Mouse (Mus musculus) neutrophil, adult 83 days (primary cell): ENCODE results near the gene Rab40b. TPM values are rescaled to one million over a fixed set of nuclear protein-coding genes. Genes with fewer than 3 reads are reported as not detected.

Experiments used
- total RNA-seq, 2 experiments: library from RNA; stranded (reverse); gene quantifications; one replicate each; pipeline ENCODE4 v1.2.4; 2023

Rab40b gene
- not detected for total RNA-seq

DNA sequence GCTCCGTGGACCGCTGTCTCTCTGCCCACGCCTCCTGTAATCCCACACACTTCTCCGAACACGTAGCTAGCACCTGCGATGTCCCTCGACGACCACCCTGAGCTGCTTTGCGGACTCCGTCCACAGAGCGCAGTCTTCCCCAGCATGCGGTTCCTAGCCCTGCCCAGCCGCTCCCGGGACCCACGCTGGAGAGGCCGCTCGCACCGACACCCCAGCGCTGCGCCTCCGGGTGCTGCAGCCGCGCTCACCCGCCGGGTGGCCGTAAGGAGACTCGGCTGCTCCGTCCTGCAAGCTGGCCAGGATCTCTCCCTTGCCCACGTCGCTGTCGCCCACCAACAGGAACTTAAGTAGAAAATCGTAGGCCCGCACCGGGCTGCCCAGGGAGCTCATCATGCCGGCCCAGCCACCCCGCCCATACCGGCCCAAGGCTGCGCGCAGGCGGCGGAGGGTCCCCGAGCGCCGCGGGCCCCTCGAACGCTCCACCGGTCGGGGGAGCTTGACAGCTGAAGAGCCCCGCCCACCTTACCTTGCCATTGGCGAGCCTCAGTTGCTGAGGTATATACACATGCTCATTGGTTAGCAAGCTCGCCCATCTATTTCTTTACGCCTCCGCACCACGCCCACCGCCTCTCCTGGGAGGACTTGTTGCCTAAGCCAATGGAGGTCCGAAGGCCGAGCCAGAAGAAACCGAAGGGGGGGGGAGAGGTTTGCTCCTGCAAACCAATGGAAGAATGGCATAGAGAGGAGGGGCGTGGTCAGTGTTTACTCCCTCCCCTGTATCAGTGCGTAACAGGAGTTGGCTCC lies at the start of gene Rab40b:
Gene Rab40b (minus strand): TSS at position 502 of the 804 bp plus-strand sequence.

DNA sequence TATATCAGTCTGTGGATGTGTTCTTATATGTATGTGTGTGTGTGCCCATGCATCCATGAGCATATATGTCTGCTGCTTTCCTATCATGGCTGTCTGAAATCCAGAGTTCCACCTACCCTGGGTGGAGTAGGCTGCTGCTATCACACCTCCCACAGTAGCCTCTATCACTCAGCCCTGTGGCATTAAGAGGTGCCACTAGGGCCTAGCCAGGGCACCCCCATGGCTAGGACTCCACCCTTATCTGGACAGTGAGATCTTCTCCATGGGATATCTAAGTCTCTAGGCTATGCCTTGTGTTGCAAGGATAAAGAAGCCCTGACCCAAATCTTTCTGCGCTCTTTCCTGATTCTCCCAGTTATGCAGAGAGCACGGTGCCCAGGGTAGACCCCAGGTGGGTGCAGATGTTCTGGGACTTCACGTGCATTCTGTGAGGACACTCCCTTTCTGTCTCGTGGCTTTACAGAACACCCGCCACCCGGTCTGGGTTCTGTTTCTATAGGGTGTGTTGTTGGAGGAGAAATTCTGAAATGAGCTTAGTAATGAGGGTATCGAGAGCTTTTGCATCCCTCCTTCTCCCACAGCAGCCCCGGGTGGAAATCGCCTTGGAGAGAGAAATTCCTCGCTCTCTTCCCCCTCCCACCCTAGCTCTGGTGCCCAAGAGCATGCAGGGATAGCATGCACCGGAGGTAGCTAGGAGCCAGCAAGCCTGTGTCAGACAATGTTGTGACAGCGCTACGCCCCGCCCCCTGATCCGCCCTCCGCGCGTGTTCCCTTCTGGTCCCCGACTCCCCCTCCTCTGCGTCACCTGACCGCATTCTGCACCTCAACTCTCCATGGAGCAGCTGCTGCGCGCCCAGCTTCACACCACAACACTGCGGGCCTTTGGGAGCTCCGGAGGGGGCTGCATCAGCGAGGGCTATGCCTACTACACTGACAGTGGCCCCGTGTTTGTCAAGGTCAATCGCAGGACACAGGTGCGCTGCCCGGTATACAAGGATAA lies 46.4 kb upstream of the Rab40b start, which contains the start of gene Fn3k:
Gene Fn3k (plus strand): TSS at position 758 of the 1,000 bp plus-strand sequence.

DNA sequence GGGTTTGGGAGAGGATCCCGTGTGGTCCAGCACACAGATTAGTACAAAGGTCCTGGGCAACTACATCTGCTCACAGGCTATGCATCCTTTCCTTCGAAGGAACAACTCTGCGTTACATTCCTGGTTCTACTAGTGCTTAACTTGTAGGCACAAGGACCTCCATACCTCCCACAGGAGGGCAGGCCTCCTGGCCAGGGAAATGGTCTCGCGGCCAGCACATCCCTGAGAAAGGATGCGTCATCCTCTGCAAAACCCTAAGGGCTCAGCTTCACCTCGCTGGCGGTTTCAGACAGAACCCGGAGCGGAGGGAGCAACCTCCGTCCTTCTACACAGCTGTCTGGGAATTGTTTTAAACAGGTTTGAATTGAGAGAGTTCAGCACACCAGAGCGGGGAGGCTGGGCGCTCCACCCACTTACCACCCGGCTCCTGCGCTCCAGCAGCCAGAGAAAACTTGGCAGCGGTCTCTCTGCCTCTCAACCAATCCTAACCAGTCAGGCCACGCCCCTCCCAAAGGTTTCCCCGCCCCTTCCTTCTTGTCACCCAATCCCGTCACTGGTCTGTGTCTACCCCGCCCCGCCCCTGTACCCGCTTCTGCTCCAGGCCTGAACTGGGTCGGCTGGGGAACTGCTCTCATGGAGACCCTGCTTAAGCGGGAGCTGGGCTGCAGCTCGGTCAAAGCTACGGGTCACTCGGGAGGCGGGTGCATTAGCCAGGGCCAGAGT lies 32.9 kb upstream of the Rab40b start, which contains the start of gene Fn3krp:
Gene Fn3krp (plus strand): TSS at position 572 of the 723 bp plus-strand sequence.

DNA sequence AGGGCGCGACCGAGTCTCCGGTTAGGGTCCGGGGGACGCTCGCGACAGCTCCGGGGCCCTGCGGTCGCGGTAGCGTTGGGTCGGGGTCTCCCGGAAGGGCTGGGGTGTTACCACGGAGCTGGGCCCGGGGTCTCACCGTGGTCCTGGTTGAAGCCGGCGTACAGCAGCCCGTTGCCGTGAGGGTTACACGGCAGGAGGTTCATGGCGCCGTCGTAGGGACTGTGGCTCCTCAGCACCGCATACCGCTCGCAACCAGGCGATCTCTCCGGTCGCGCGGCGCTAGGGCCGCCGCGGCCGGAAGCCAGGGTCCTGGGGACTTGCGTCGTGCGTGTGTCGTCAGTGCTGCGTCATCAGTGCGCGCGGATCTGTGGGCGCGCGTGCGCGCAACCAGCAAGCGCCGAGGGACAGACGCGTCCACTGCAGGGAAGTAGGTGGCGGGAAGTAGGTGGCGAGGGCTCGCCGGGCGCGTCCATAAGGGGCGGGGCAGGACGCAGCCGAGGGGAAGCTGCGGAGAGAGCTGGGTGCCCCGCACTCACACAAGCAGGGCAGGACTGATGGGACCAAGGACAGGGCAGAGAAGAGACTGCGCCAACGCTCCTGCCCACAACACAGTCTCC lies 33.9 kb downstream of the Rab40b start, which contains the start of gene Wdr45b:
Gene Wdr45b (minus strand): TSS at position 355 of the 617 bp plus-strand sequence.

Other genes with a start within 250 kb of the Rab40b start
- gene Tex19.1, start 242.1 kb downstream of the Rab40b start, total RNA-seq: not detected
- not detected for gene Uts2r, start 228.0 kb downstream of the Rab40b start, total RNA-seq
- gene Hexdc, start 183.8 kb downstream of the Rab40b start, total RNA-seq: 1 to 10 TPM; 3.3 to 3.5 TPM
- gene Ogfod3, start 183.5 kb downstream of the Rab40b start, total RNA-seq: 1 to 10 TPM; 4.1 to 4.6 TPM
- 10 to 100 TPM; 62.2 to 63.1 TPM for gene Cybc1, start 158.9 kb downstream of the Rab40b start, total RNA-seq
- 10 to 100 TPM; 45.0 to 45.6 TPM for gene Narf, start 151.0 kb downstream of the Rab40b start, total RNA-seq
- gene Foxk2, start 128.3 kb downstream of the Rab40b start, total RNA-seq: 10 to 100 TPM; 26.5 to 26.9 TPM
- 10 to 100 TPM; 54.7 to 61.4 TPM for gene Wdr45b, start 33.8 kb downstream of the Rab40b start, total RNA-seq
- gene Fn3krp, start 33.1 kb upstream of the Rab40b start, total RNA-seq: 10 to 100 TPM in 1 of 2 experiments, 1 to 10 TPM in 1; 8.7 to 11.9 TPM
- gene Fn3k, start 46.7 kb upstream of the Rab40b start, total RNA-seq: 1 to 10 TPM; 3.5 to 4.1 TPM
- gene Tbcd, start 63.7 kb upstream of the Rab40b start, total RNA-seq: 10 to 100 TPM; 25.5 to 26.3 TPM
- under 1 TPM in 1 of 2 experiments, not detected in 1; 0.29 TPM for gene Zfp750, start 131.1 kb upstream of the Rab40b start, total RNA-seq